Mouse (Mus musculus) embryonic facial prominence, embryonic 13.5 days (tissue): Measurements from ENCODE around the gene Dgkz. TPM values are rescaled to one million over a fixed set of nuclear protein-coding genes. Genes with fewer than 3 reads are reported as not detected.

Experiments
- ATAC-seq: fragments of 200-750 bp; cut with Nextera tagmentation; 2 replicates; pipeline ENCODE4 v1.8.0; 2017; ENCODE audit warnings: low read depth; ENCODE audit not compliant: insufficient number of reproducible peaks, insufficient read depth, low FRiP score, low TSS enrichment
- H3K27ac ChIP-seq: fragments of 300-500 bp; sonication (generic); 2 replicates; pipeline ENCODE4 v1.5.1; 2015; ENCODE audit warnings: moderate library complexity, mild to moderate bottlenecking, inconsistent platforms
- H3K27me3 ChIP-seq: fragments of 300-500 bp; sonication (generic); 2 replicates; pipeline ENCODE4 v1.6.1; 2015; ENCODE audit warnings: mild to moderate bottlenecking, inconsistent platforms
- H3K36me3 ChIP-seq: fragments of 300-500 bp; sonication (generic); 2 replicates; pipeline ENCODE4 v1.6.1; 2015; ENCODE audit warnings: mild to moderate bottlenecking, inconsistent platforms
- H3K4me1 ChIP-seq: fragments of 300-500 bp; sonication (generic); 2 replicates; pipeline ENCODE4 v1.6.1; 2015; ENCODE audit warnings: inconsistent platforms
- H3K4me2 ChIP-seq: fragments of 300-500 bp; sonication (generic); 2 replicates; pipeline ENCODE4 v1.6.1; 2015; ENCODE audit warnings: moderate library complexity, mild to moderate bottlenecking, inconsistent platforms
- H3K4me3 ChIP-seq: fragments of 300-500 bp; sonication (generic); 2 replicates; pipeline ENCODE4 v1.5.1; 2015; ENCODE audit warnings: mild to moderate bottlenecking, inconsistent platforms
- H3K9ac ChIP-seq: fragments of 300-500 bp; sonication (generic); 2 replicates; pipeline ENCODE4 v1.6.1; 2015; ENCODE audit warnings: mild to moderate bottlenecking, inconsistent platforms
- H3K9me3 ChIP-seq: fragments of 300-500 bp; sonication (generic); 2 replicates; pipeline ENCODE4 v1.6.1; 2016; ENCODE audit warnings: inconsistent platforms
- WGBS: fragments of 180-500 bp; shearing (Covaris S2); methylation state at CpG from one replicate; pipeline ENCODE4 v1.1.7; 2015; ENCODE audit warnings: mixed read lengths; 5-methylcytosine and 5-hydroxymethylcytosine counted together
- polyA plus RNA-seq: library from polyadenylated mRNA; unstranded; fragments of >200 nt; fragmentation: Nextera tagmentation; extraction: Ambion mirVana; gene quantifications from 2 replicates; pipeline ENCODE4 v1.2.1, GENCODE M21; 2015

Dgkz gene
- polyA plus RNA-seq, 1 experiment from 2014 or later: 34.2 TPM

GRCm38 (mm10) chr2:91958049-91958448 is 17.6 kb downstream of the Dgkz start:
- WGBS: 84% methylated on average over 8 of the region's 8 CpGs

GRCm38 (mm10) chr2:91957096-91957495 is 18.6 kb downstream of the Dgkz start:
- peaks cover 56% of the 10 kb centered on the region for H3K4me1 ChIP-seq
- peak overlapping the region; percentile 9; the same call in 1 of the 2 replicates for H3K4me2 ChIP-seq
- 29% methylated on average over 4 of the region's 4 CpGs for WGBS
- 0 out of 2 replicates have a peak overlapping the region, but pooled peaks have one; percentile 8 for H3K9ac ChIP-seq
- no peak overlapping the region for H3K4me3 ChIP-seq
- no peaks in the 10 kb centered on the region for H3K9me3 ChIP-seq
- no peak overlapping the region for H3K27ac ChIP-seq
- no peaks in the 10 kb centered on the region for H3K27me3 ChIP-seq
- H3K36me3 ChIP-seq: no peaks in the 10 kb centered on the region
- 0 out of 2 replicates have a peak, but pooled peaks have one; percentile 32 for ATAC-seq

More at GRCm38 (mm10) chr2:91958049-91958448, 17.6 kb downstream of the Dgkz start:
- Histone ChIP-seq H3K4me3 (no peak overlapping the region), H3K4me1 (peaks cover 63% of the 10 kb centered on the region), H3K4me2 (no peak overlapping the region), H3K27me3 (no peaks in the 10 kb centered on the region), H3K27ac (no peak overlapping the region), H3K36me3 (no peaks in the 10 kb centered on the region), H3K9ac (no peak overlapping the region), H3K9me3 (no peaks in the 10 kb centered on the region)
- ATAC-seq: no peak

GRCm38 (mm10) chr2:91955875-91956274 is 19.8 kb downstream of the Dgkz start:
- 71% methylated on average over 6 of the region's 6 CpGs for WGBS
- no peak overlapping the region for H3K9ac ChIP-seq

GRCm38 (mm10) chr2:91955121-91955591 is 20.5 kb downstream of the Dgkz start:
- H3K27me3 ChIP-seq: no peaks in the 10 kb centered on the region
- H3K9ac ChIP-seq: no peak overlapping the region
- no peak overlapping the region for H3K4me2 ChIP-seq
- no peaks in the 10 kb centered on the region for H3K9me3 ChIP-seq
- 90% methylated on average over 4 of the region's 4 CpGs for WGBS
- H3K36me3 ChIP-seq: no peaks in the 10 kb centered on the region
- peaks cover 49% of the 10 kb centered on the region for H3K4me1 ChIP-seq
- H3K27ac ChIP-seq: no peak overlapping the region
- no peak overlapping the region for H3K4me3 ChIP-seq
- no peak for ATAC-seq

More at GRCm38 (mm10) chr2:91955875-91956274, 19.8 kb downstream of the Dgkz start:
- no peak overlapping the region for H3K4me2 ChIP-seq
- no peak overlapping the region for H3K27ac ChIP-seq
- H3K4me1 ChIP-seq: peaks cover 46% of the 10 kb centered on the region
- ATAC-seq: no peak
- H3K9me3 ChIP-seq: no peaks in the 10 kb centered on the region
- H3K27me3 ChIP-seq: no peaks in the 10 kb centered on the region
- H3K36me3 ChIP-seq: no peaks in the 10 kb centered on the region
- H3K4me3 ChIP-seq: no peak overlapping the region

GRCm38 (mm10) chr2:91953825-91954224 is 21.8 kb downstream of the Dgkz start:
- H3K36me3 ChIP-seq: no peaks in the 10 kb centered on the region
- H3K27me3 ChIP-seq: no peaks in the 10 kb centered on the region
- no peak overlapping the region for H3K9ac ChIP-seq
- 18% methylated on average over 5 of the region's 5 CpGs for WGBS
- ATAC-seq: no peak
- H3K4me2 ChIP-seq: no peak overlapping the region
- no peak overlapping the region for H3K4me3 ChIP-seq
- H3K27ac ChIP-seq: peak overlapping the region; percentile 1; the same call in 1 of the 2 replicates
- H3K9me3 ChIP-seq: no peaks in the 10 kb centered on the region
- peaks cover 54% of the 10 kb centered on the region for H3K4me1 ChIP-seq

GRCm38 (mm10) chr2:91950275-91951085 is 25.2 kb downstream of the Dgkz start:
- Histone ChIP-seq H3K9ac (peak overlapping the region; percentile 65), H3K27me3 (no peaks in the 10 kb centered on the region), H3K4me3 (peak overlapping the region; percentile 29), H3K36me3 (no peaks in the 10 kb centered on the region), H3K9me3 (no peaks in the 10 kb centered on the region), H3K4me2 (peak overlapping the region; percentile 52), H3K4me1 (peaks cover 52% of the 10 kb centered on the region), H3K27ac (peak overlapping the region; percentile 66)
- 19% methylated on average over 15 of the region's 15 CpGs for WGBS
- ATAC-seq: 0 out of 2 replicates have a peak, but pooled peaks have one; percentile 52

- no peaks in the 10 kb centered on the region for H3K36me3 ChIP-seq
- ATAC-seq: peak; percentile 16; the same call in 1 of the 2 replicates
- peak overlapping the region; percentile 65 for H3K9ac ChIP-seq
- peaks cover 54% of the 10 kb centered on the region for H3K4me1 ChIP-seq
- WGBS: 68% methylated on average over 17 of the region's 17 CpGs
- H3K9me3 ChIP-seq: no peaks in the 10 kb centered on the region
- H3K27me3 ChIP-seq: no peaks in the 10 kb centered on the region
- peak overlapping the region; percentile 66 for H3K27ac ChIP-seq
- H3K4me2 ChIP-seq: peak overlapping the region; percentile 52
- peak overlapping the region; percentile 29 for H3K4me3 ChIP-seq
Measured at GRCm38 (mm10) chr2:91949411-91950274, 26.0 kb downstream of the Dgkz start.

- no peaks in the 10 kb centered on the region for H3K9me3 ChIP-seq
- ATAC-seq: no peak
Measured at GRCm38 (mm10) chr2:91948792-91949241, 26.8 kb downstream of the Dgkz start.

GRCm38 (mm10) chr2:91948151-91948509 is 27.5 kb downstream of the Dgkz start:
- Histone ChIP-seq H3K27me3 (no peaks in the 10 kb centered on the region), H3K4me1 (peaks cover 54% of the 10 kb centered on the region), H3K4me2 (no peak overlapping the region), H3K9ac (no peak overlapping the region), H3K27ac (peak overlapping the region; percentile 33; the same call in 1 of the 2 replicates), H3K4me3 (no peak overlapping the region), H3K9me3 (no peaks in the 10 kb centered on the region), H3K36me3 (no peaks in the 10 kb centered on the region)
- no peak for ATAC-seq
- 67% methylated on average over 6 of the region's 6 CpGs for WGBS

More at GRCm38 (mm10) chr2:91948792-91949241, 26.8 kb downstream of the Dgkz start:
- Histone ChIP-seq H3K27ac (no peak overlapping the region), H3K36me3 (no peaks in the 10 kb centered on the region), H3K27me3 (no peaks in the 10 kb centered on the region), H3K4me1 (peaks cover 56% of the 10 kb centered on the region), H3K4me3 (no peak overlapping the region), H3K9ac (no peak overlapping the region), H3K4me2 (no peak overlapping the region)
- WGBS: 76% methylated on average over 3 of the region's 3 CpGs

- Histone ChIP-seq H3K27ac (peak overlapping the region; percentile 33), H3K4me1 (peaks cover 54% of the 10 kb centered on the region), H3K4me2 (no peak overlapping the region), H3K27me3 (no peaks in the 10 kb centered on the region), H3K36me3 (no peaks in the 10 kb centered on the region), H3K9me3 (no peaks in the 10 kb centered on the region), H3K9ac (no peak overlapping the region), H3K4me3 (no peak overlapping the region)
- 46% methylated on average over 11 of the region's 11 CpGs for WGBS
- no peak for ATAC-seq
Measured at GRCm38 (mm10) chr2:91947397-91948150, 28.1 kb downstream of the Dgkz start.

GRCm38 (mm10) chr2:91946836-91947235 is 28.8 kb downstream of the Dgkz start:
- no peak for ATAC-seq
- Histone ChIP-seq H3K27me3 (no peaks in the 10 kb centered on the region), H3K4me2 (no peak overlapping the region), H3K36me3 (peaks cover 3% of the 10 kb centered on the region; the same call in 1 of the 2 replicates), H3K4me1 (peaks cover 54% of the 10 kb centered on the region), H3K27ac (no peak overlapping the region), H3K9ac (0 out of 2 replicates have a peak overlapping the region, but pooled peaks have one; percentile 46), H3K9me3 (no peaks in the 10 kb centered on the region), H3K4me3 (no peak overlapping the region)
- 69% methylated on average over 6 of the region's 6 CpGs for WGBS
